Mouse (Mus musculus) stomach, embryonic 16.5 days (tissue): ENCODE data around the gene AI854703. TPM values are rescaled to one million over a fixed set of nuclear protein-coding genes. Genes with fewer than 3 reads are reported as not detected.

Experiments
- ATAC-seq: fragments of 200-750 bp; cut with Nextera tagmentation; 2 replicates; pipeline ENCODE4 v1.8.0; 2017; ENCODE audit warnings: moderate number of reproducible peaks, moderate TSS enrichment; ENCODE audit not compliant: insufficient read depth, low FRiP score
- H3K27ac ChIP-seq: fragments of 300-500 bp; sonication (generic); 2 replicates; pipeline ENCODE4 v1.5.1; 2014; ENCODE audit warnings: low read length
- H3K27me3 ChIP-seq: fragments of 300-500 bp; sonication (generic); 2 replicates; pipeline ENCODE4 v1.6.1; 2014; ENCODE audit warnings: low read length, control low read depth, mixed read lengths; ENCODE audit not compliant: control insufficient read depth, insufficient read depth
- H3K36me3 ChIP-seq: fragments of 300-500 bp; sonication (generic); 2 replicates; pipeline ENCODE4 v1.6.1; 2014; ENCODE audit warnings: low read length; ENCODE audit not compliant: control insufficient read depth, insufficient read depth
- H3K4me1 ChIP-seq: fragments of 300-500 bp; sonication (generic); 2 replicates; pipeline ENCODE4 v1.6.1; 2014; ENCODE audit warnings: low read length, control low read depth, mixed read lengths; ENCODE audit not compliant: control insufficient read depth, insufficient read depth
- H3K4me2 ChIP-seq: fragments of 300-500 bp; sonication (generic); 2 replicates; pipeline ENCODE4 v1.6.1; 2014; ENCODE audit warnings: low read depth, low read length, mixed read lengths
- H3K4me3 ChIP-seq: fragments of 300-500 bp; sonication (generic); replicated peaks from 2 replicates; pipeline ENCODE4 v1.5.1; 2014; ENCODE audit warnings: mild to moderate bottlenecking, low read length
- H3K9ac ChIP-seq: fragments of 300-500 bp; sonication (generic); 2 replicates; pipeline ENCODE4 v1.6.1; 2014; ENCODE audit warnings: low read length
- H3K9me3 ChIP-seq: fragments of 300-500 bp; sonication (generic); replicated peaks from 2 replicates; pipeline ENCODE4 v1.6.1; 2016; ENCODE audit warnings: low read length, control low read depth; ENCODE audit not compliant: control insufficient read depth
- WGBS: fragments of 180-500 bp; shearing (Covaris S2); extraction: QIAGEN DNeasy Blood & Tissue Kit; methylation state at CpG from one replicate; pipeline ENCODE4 v1.1.7; 2014; 5-methylcytosine and 5-hydroxymethylcytosine counted together
- polyA plus RNA-seq: library from polyadenylated mRNA; unstranded; fragments of >200 nt; fragmentation: Nextera tagmentation; extraction: Ambion mirVana; gene quantifications from 2 replicates; pipeline ENCODE4 v1.2.1, GENCODE M21; 2015

The AI854703 gene
- 1.1 and 1.3 TPM in 2 replicates for polyA plus RNA-seq

DNA sequence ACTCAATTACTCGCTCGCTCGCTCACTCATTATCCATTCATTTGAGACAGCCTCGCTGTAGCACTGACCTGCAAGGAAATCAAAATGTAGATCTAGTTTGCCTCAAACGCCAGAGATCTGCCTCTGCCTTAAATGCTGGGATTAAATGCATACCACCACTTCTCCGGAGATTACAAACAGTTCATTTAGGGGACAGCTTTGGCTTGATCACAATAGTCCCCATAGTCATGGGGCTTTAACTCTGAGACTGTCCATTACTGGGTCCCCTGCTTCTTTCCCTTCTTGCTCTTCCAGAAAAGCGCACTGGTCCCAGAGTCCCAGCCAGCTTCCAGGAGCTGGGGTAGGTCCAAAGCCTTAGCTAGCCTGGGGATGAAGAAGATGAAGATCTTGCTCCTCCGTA is at the start of gene AI854703:
TSS of gene AI854703 (plus strand) at position 301 of the 400 bp plus-strand sequence.
- H3K36me3 ChIP-seq: no peaks in the 10 kb centered on the region
- peaks cover 40% of the 10 kb centered on the region for H3K27me3 ChIP-seq
- ATAC-seq: no peak
- no peak within 1 kb of the TSS for H3K27ac ChIP-seq
- H3K9ac ChIP-seq: peak within 1 kb of the TSS; percentile 64
- H3K4me3 ChIP-seq: peak within 1 kb of the TSS; percentile 51
- peak within 1 kb of the TSS; percentile 96 for H3K4me2 ChIP-seq
- H3K4me1 ChIP-seq: peaks cover 11% of the 10 kb centered on the region
- no peaks in the 10 kb centered on the region for H3K9me3 ChIP-seq
- WGBS: 37% methylated on average over 8 of the region's 8 CpGs

DNA sequence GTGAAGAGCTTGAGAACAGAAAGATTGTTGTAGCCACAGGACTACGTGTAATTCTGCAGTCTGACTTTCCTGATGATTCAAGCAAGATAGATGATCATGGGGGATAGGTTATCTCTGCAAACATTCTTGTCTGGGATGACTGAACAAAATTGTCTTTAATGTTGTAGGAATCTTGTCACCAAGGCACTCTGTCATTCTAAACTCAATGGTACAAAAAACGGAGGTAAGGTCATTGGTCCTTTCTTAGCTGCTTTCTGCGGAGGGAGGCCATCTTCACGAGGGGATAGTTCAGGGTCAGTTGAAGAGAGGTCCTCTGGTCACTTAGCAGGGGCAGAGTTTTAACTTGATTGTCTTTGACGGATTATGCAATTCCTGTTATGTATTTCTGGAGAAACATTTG is 47.8 kb upstream of the AI854703 start:
- no peak for ATAC-seq
- Histone ChIP-seq H3K27ac (peak overlapping the region; percentile 82), H3K4me3 (no peak overlapping the region), H3K36me3 (no peaks in the 10 kb centered on the region), H3K9me3 (no peaks in the 10 kb centered on the region), H3K4me1 (peaks cover 18% of the 10 kb centered on the region), H3K4me2 (peak overlapping the region; percentile 11; the same call in 1 of the 2 replicates), H3K9ac (no peak overlapping the region), H3K27me3 (no peaks in the 10 kb centered on the region)
- 30% methylated on average over 5 of the region's 5 CpGs for WGBS

DNA sequence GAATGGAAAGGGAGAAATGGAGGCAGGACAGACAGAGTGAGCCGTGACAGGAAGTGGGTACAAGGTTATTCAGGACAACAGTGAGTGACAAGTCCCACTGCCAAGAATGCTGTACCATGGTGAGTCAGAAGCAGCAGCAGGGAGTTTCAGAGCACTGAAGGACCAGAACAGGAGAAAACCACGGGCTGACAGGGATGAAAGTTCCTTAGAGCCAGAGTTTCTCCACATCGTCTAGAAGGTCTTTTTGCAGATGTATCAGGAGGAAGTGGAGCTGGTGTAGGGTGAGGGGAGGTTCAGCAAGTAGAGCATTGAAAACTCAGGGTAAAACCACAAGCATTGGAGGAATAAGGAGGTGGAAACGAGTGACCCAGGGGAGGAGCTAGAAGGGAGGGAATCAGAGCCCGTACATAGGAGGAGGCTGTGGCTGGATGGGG is 47.3 kb upstream of the AI854703 start:
- Histone ChIP-seq H3K36me3 (no peaks in the 10 kb centered on the region), H3K27ac (peak overlapping the region; percentile 82), H3K9ac (peak overlapping the region; percentile 34), H3K4me2 (peak overlapping the region; percentile 11; the same call in 1 of the 2 replicates), H3K4me3 (no peak overlapping the region), H3K4me1 (peaks cover 18% of the 10 kb centered on the region), H3K27me3 (no peaks in the 10 kb centered on the region), H3K9me3 (no peaks in the 10 kb centered on the region)
- WGBS: 16% methylated on average over 5 of the region's 5 CpGs
- peak; percentile 59; the same call in 1 of the 2 replicates for ATAC-seq

DNA sequence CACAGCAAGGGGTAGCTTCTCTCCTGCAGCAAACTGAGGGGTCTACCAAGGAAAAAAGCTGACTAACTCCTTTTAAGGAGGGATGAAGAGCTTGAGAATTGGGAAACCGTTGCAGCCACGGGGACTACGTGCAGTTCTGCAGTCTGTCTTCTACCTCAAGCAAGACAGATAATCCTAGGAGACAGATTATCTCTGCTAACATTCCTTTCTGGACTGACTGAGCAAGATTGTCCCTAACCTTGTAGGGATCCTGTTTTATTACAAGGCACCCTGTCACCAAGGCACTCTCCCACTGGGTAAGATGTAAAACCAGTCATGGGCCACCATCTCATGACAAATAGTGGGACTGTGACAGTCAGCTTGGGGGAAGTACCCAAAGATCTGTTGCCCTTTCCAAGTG is 45.3 kb upstream of the AI854703 start:
- ATAC-seq: no peak; the same call in 1 of the 2 replicates
- Histone ChIP-seq H3K4me3 (no peak overlapping the region), H3K4me2 (no peak overlapping the region), H3K27me3 (no peaks in the 10 kb centered on the region), H3K4me1 (peaks cover 18% of the 10 kb centered on the region), H3K36me3 (no peaks in the 10 kb centered on the region), H3K9me3 (no peaks in the 10 kb centered on the region), H3K27ac (no peak overlapping the region), H3K9ac (no peak overlapping the region)
- WGBS: 30% methylated on average over 3 of the region's 3 CpGs

DNA sequence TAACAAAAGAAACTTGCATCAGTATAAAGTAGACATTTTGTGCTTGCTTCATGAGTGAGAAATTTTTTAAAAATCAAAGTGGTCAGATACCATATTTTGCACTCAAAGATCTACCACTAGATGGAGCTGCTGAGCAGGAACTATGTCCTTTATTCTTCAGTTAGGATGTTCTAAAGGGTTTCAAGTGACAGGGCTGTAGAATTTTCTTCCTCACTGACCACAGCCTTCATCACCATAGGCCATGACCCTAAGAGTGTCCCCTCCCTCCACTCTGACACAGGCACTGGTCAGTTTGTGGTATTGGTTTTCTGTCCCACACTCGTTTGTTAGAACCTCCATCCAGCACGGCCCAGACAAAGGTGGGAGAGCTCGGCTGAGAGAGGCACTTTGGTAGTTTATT is 44.5 kb upstream of the AI854703 start:
- Histone ChIP-seq H3K4me3 (no peak overlapping the region), H3K27me3 (no peaks in the 10 kb centered on the region), H3K36me3 (no peaks in the 10 kb centered on the region), H3K9me3 (no peaks in the 10 kb centered on the region), H3K4me2 (no peak overlapping the region), H3K27ac (no peak overlapping the region), H3K4me1 (peaks cover 18% of the 10 kb centered on the region), H3K9ac (no peak overlapping the region)
- 69% methylated on average over 3 of the region's 3 CpGs for WGBS
- no peak for ATAC-seq

DNA sequence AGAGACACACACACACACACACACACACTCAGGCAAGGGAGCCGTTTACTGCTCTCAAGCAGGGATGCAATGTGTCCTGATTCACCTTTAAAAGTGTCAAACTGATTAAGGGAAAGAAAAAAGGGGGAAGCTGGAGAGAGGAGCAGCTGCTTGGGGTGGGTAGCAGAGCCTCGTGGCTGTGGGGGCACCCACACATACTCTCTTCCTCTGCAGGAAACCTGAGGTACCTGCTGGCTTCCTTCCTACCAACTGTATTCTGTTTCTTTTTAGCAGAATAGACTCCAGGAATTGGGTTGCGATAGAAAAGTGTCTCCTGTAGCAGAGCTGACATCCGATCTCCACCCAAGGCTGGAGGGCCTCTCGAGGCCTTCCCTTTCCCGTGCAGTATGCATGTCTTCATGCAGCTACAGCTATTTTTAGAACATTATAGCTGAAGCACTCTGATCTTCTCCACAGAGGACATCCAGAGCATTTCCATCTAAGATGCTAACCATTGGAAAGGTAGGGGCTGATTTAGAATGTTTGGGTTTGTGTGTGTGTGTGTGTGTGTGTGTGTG is 37.3 kb upstream of the AI854703 start, which contains the start of gene Gm45021:
TSS of gene Gm45021 (plus strand) at position 417 of the 557 bp plus-strand sequence.
- Histone ChIP-seq H3K9ac (no peak within 1 kb of the TSS), H3K36me3 (no peaks in the 10 kb centered on the region), H3K4me2 (no peak within 1 kb of the TSS), H3K4me1 (peaks cover 7% of the 10 kb centered on the region; the same call in 1 of the 2 replicates), H3K27ac (peak within 1 kb of the TSS; percentile 78), H3K4me3 (no peak within 1 kb of the TSS), H3K9me3 (no peaks in the 10 kb centered on the region), H3K27me3 (no peaks in the 10 kb centered on the region)
- 36% methylated on average over 6 of the region's 6 CpGs for WGBS
- no peak for ATAC-seq

DNA sequence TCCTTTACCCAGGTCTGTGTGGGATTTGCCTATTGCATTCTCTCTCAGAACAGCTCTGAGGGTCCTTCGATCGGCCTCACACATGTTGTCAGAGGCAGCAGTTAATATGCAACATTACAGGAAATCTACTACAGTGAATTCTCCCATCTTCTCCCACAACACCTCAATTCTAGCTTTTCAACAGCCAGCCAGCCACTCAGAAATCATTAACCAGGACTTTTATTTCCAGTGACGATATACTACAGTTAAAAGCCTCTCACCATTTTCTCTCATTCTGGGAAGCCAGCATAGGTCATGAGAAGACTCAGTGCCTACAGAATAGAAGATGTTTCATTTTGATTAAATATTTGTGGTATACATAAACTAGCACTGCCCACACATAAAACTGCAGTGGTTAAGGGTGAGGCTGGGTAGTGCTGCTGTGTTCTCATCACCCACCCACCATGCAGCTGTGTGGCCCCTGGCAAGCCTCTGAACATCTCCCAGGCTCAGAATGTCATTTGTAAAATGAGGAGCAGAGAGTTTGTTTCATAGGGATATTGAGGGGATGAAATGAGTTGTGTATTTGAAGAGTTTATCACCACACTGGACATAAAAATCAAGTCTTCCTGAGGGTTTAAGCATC is 35.2 kb upstream of the AI854703 start:
- Histone ChIP-seq H3K36me3 (peaks cover 5% of the 10 kb centered on the region), H3K4me2 (no peak overlapping the region), H3K4me1 (peaks cover 16% of the 10 kb centered on the region), H3K9ac (no peak overlapping the region), H3K27me3 (no peaks in the 10 kb centered on the region), H3K27ac (no peak overlapping the region), H3K4me3 (no peak overlapping the region), H3K9me3 (peaks cover 7% of the 10 kb centered on the region)
- no peak for ATAC-seq
- 74% methylated on average over 3 of the region's 3 CpGs for WGBS

DNA sequence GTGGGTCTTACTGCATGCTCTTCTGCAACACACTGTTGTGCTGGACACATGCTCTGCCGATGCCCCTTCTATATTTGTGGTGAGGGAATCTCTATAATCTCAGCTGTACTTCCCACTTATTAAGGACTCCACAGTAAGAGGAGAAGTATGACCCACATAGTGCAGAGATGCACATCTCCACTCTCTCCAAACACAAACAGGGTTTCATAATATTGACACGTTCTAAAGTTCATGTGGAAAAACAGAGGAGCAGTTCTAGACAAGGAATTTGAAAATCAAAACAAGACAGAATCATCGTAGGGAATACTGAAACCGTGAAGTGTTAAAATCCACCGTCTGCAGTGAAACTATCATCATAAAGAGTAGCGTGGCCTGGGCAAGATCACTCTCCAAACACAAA is 34.7 kb upstream of the AI854703 start:
- Histone ChIP-seq H3K4me2 (no peak overlapping the region), H3K9me3 (peaks cover 12% of the 10 kb centered on the region), H3K27me3 (no peaks in the 10 kb centered on the region), H3K27ac (no peak overlapping the region), H3K4me3 (no peak overlapping the region), H3K4me1 (peaks cover 16% of the 10 kb centered on the region), H3K36me3 (peaks cover 10% of the 10 kb centered on the region), H3K9ac (no peak overlapping the region)
- ATAC-seq: no peak
- WGBS: 86% methylated on average over 6 of the region's 6 CpGs
